Mouse (Mus musculus): ENCODE results near the gene Sh3pxd2b.

DNA sequence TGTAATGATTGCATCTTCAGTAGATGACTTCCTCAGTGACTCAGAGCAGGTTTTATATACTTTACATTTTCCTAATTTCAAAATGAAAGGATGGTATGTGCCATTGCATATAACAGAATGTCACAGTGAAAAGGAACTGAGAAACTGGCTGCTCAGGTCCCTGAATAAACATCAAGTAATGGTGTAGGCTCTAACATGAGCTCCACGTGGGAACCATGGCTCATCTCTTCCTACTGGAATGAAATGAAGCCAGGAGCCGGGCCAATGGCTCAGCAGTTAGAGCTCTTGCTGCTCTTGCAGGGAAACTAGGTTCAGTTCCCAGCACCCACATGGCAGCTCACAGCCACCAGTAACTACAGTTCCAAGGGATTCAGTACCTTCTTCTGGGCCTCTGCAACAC, 124.3 kb downstream of the Sh3pxd2b start:
- no peak for TF ChIP-seq EP300 (IDR thresholded peaks at IDR 0.05)
- TF ChIP-seq CTCF (IDR thresholded peaks at IDR 0.05) = no peak

Measured in lung, postnatal 0 days (tissue).